Mouse (Mus musculus) kidney, adult 2 months (tissue): ENCODE measurements at regions not wholly inside any gene's neighbourhood (a gene's known extent, or its start where the extent isn't known, plus 50 kb on each side); places are given as distances from the start of the nearest gene placed in this dataset.

Experiments used
- DNase-seq: peaks from one replicate; pipeline ENCODE4 v3.0.0; 2021
- H3K27ac ChIP-seq: fragments of 200-500 bp; 2 replicates; pipeline ENCODE4 v1.5.1; 2012; ENCODE audit warnings: low read depth, low read length, control low read depth, inconsistent platforms; ENCODE audit not compliant: insufficient read depth
- H3K27me3 ChIP-seq: fragments of 200-500 bp; replicated peaks from 2 replicates; pipeline ENCODE4 v1.6.1; 2012; ENCODE audit warnings: mild to moderate bottlenecking, moderate library complexity, low read length, inconsistent platforms; ENCODE audit not compliant: control insufficient read depth, insufficient read depth
- H3K36me3 ChIP-seq: fragments of 200-500 bp; 2 replicates; pipeline ENCODE4 v1.6.1; 2012; ENCODE audit warnings: mild to moderate bottlenecking, moderate library complexity, low read length, inconsistent platforms; ENCODE audit not compliant: control insufficient read depth, insufficient read depth
- H3K4me1 ChIP-seq: fragments of 200-500 bp; 2 replicates; pipeline ENCODE4 v1.6.1; 2011; ENCODE audit warnings: low read length; ENCODE audit not compliant: control insufficient read depth, insufficient read depth
- H3K4me3 ChIP-seq: fragments of 200-500 bp; 2 replicates; pipeline ENCODE4 v1.5.1; 2011; ENCODE audit warnings: mild to moderate bottlenecking, low read depth, low read length, control low read depth; ENCODE audit not compliant: insufficient read depth
- CTCF ChIP-seq: fragments of 200-500 bp; conservative IDR thresholded peaks from 2 replicates; pipeline ENCODE4 v1.5.1; 2011; ENCODE audit warnings: low read depth, mild to moderate bottlenecking, control low read depth, low read length, moderate library complexity, mixed read lengths; ENCODE audit not compliant: insufficient read depth, insufficient read length
- POLR2A ChIP-seq: fragments of 200-500 bp; IDR thresholded peaks from one replicate; pipeline ENCODE4 v1.6.1; 2011; ENCODE audit warnings: low read depth, low read length, control low read depth
- WGBS: fragments of 180-500 bp; shearing (Covaris S2); methylation state at CpG from one replicate; pipeline ENCODE4 v1.1.7; 2018; 5-methylcytosine and 5-hydroxymethylcytosine counted together

GRCm38 (mm10) chr6:143668551-143668950 lies 501.5 kb downstream of the Etnk1 start:
- Histone ChIP-seq H3K27me3 (no peaks in the 10 kb centered on the region), H3K4me1 (no peaks in the 10 kb centered on the region), H3K36me3 (no peaks in the 10 kb centered on the region), H3K27ac (no peak overlapping the region), H3K4me3 (no peak overlapping the region)
- 83% methylated on average over 4 of the region's 4 CpGs for WGBS
- TF ChIP-seq CTCF (no peak), POLR2A (no peak)
- DNase-seq, result no peak

GRCm38 (mm10) chr6:143669446-143670130 lies 502.6 kb downstream of the Etnk1 start:
- no peak for TF ChIP-seq CTCF
- TF ChIP-seq POLR2A, result no peak
- Histone ChIP-seq H3K4me1 (no peaks in the 10 kb centered on the region), H3K36me3 (no peaks in the 10 kb centered on the region), H3K27me3 (no peaks in the 10 kb centered on the region), H3K27ac (no peak overlapping the region), H3K4me3 (no peak overlapping the region)
- DNase-seq, result no peak
- WGBS, result 80% methylated on average over 3 of the region's 3 CpGs

- TF ChIP-seq POLR2A (no peak), CTCF (no peak)
- H3K27ac ChIP-seq, result no peak overlapping the region
- no peaks in the 10 kb centered on the region for H3K4me1 ChIP-seq
- WGBS, result 86% methylated on average over 9 of the region's 9 CpGs
- no peaks in the 10 kb centered on the region for H3K36me3 ChIP-seq
- no peak for DNase-seq
- no peak overlapping the region for H3K4me3 ChIP-seq
- no peaks in the 10 kb centered on the region for H3K27me3 ChIP-seq
These were observed 523.1 kb downstream of the Etnk1 start for GRCm38 (mm10) chr6:143690131-143690530.

- Histone ChIP-seq H3K27me3 (no peaks in the 10 kb centered on the region), H3K36me3 (no peaks in the 10 kb centered on the region), H3K27ac (no peak overlapping the region), H3K4me1 (no peaks in the 10 kb centered on the region), H3K4me3 (no peak overlapping the region)
- no peak for DNase-seq
- WGBS, result 68% methylated on average over 6 of the region's 6 CpGs
- TF ChIP-seq CTCF (no peak), POLR2A (no peak)
These were observed 523.8 kb downstream of the Etnk1 start for GRCm38 (mm10) chr6:143690866-143691265.

GRCm38 (mm10) chr6:143697997-143698396 lies 531.0 kb downstream of the Etnk1 start:
- 61% methylated on average over 6 of the region's 6 CpGs for WGBS

GRCm38 (mm10) chr6:143703984-143704383 lies 537.0 kb downstream of the Etnk1 start:
- TF ChIP-seq CTCF (no peak), POLR2A (no peak)
- WGBS, result 62% methylated on average over 8 of the region's 8 CpGs

More at GRCm38 (mm10) chr6:143697997-143698396, 531.0 kb downstream of the Etnk1 start:
- H3K4me1 ChIP-seq, result no peaks in the 10 kb centered on the region
- H3K27me3 ChIP-seq, result no peaks in the 10 kb centered on the region
- no peak overlapping the region for H3K27ac ChIP-seq
- no peak for DNase-seq
- no peaks in the 10 kb centered on the region for H3K36me3 ChIP-seq
- H3K4me3 ChIP-seq, result no peak overlapping the region
- no peak for TF ChIP-seq POLR2A
- TF ChIP-seq CTCF, result no peak

GRCm38 (mm10) chr6:143706451-143706850 lies 539.4 kb downstream of the Etnk1 start:
- no peaks in the 10 kb centered on the region for H3K27me3 ChIP-seq

More at GRCm38 (mm10) chr6:143703984-143704383, 537.0 kb downstream of the Etnk1 start:
- Histone ChIP-seq H3K4me1 (no peaks in the 10 kb centered on the region), H3K36me3 (no peaks in the 10 kb centered on the region), H3K4me3 (no peak overlapping the region), H3K27me3 (no peaks in the 10 kb centered on the region), H3K27ac (no peak overlapping the region)
- no peak for DNase-seq

More at GRCm38 (mm10) chr6:143706451-143706850, 539.4 kb downstream of the Etnk1 start:
- Histone ChIP-seq H3K4me1 (no peaks in the 10 kb centered on the region), H3K4me3 (no peak overlapping the region), H3K36me3 (no peaks in the 10 kb centered on the region), H3K27ac (no peak overlapping the region)
- 46% methylated on average over 10 of the region's 10 CpGs for WGBS
- TF ChIP-seq POLR2A (no peak), CTCF (no peak)
- DNase-seq, result no peak
